Mouse (Mus musculus) hindbrain, embryonic 16.5 days (tissue): Measurements from ENCODE around the gene Knstrn. TPM values are rescaled to one million over a fixed set of nuclear protein-coding genes. Genes with fewer than 3 reads are reported as not detected.

Experiments
- ATAC-seq: fragments of 200-750 bp; cut with Nextera tagmentation; 2 replicates; pipeline ENCODE4 v1.8.0; 2017; ENCODE audit warnings: moderate TSS enrichment, moderate library complexity
- H3K27ac ChIP-seq: fragments of 300-500 bp; sonication (generic); 2 replicates; pipeline ENCODE4 v1.5.1; 2014; ENCODE audit warnings: low read depth, mild to moderate bottlenecking, control low read depth, low read length, moderate library complexity
- H3K27me3 ChIP-seq: fragments of 300-500 bp; sonication (generic); replicated peaks from 2 replicates; pipeline ENCODE4 v1.6.1; 2014; ENCODE audit warnings: low read length; ENCODE audit not compliant: control insufficient read depth, insufficient read depth
- H3K36me3 ChIP-seq: fragments of 300-500 bp; sonication (generic); 2 replicates; pipeline ENCODE4 v1.6.1; 2014; ENCODE audit warnings: mild to moderate bottlenecking, low read length, moderate library complexity, mixed read lengths; ENCODE audit not compliant: control insufficient read depth, insufficient read depth
- H3K4me1 ChIP-seq: fragments of 300-500 bp; sonication (generic); 2 replicates; pipeline ENCODE4 v1.6.1; 2014; ENCODE audit warnings: low read depth, low read length; ENCODE audit not compliant: control insufficient read depth, insufficient read depth
- H3K4me2 ChIP-seq: fragments of 300-500 bp; sonication (generic); 2 replicates; pipeline ENCODE4 v1.6.1; 2014; ENCODE audit warnings: mild to moderate bottlenecking, low read length, control low read depth, moderate library complexity
- H3K4me3 ChIP-seq: fragments of 300-500 bp; sonication (generic); 2 replicates; pipeline ENCODE4 v1.5.1; 2014; ENCODE audit warnings: mild to moderate bottlenecking, low read length, control low read depth, moderate library complexity
- H3K9ac ChIP-seq: fragments of 300-500 bp; sonication (generic); 2 replicates; pipeline ENCODE4 v1.6.1; 2014; ENCODE audit warnings: low read depth, mild to moderate bottlenecking, control low read depth, low read length, moderate library complexity
- H3K9me3 ChIP-seq: fragments of 300-500 bp; sonication (generic); 2 replicates; pipeline ENCODE4 v1.6.1; 2014; ENCODE audit warnings: mild to moderate bottlenecking, low read length, moderate library complexity; ENCODE audit not compliant: control insufficient read depth
- WGBS: fragments of 180-500 bp; shearing (Covaris S2); extraction: QIAGEN DNeasy Blood & Tissue Kit; methylation state at CpG from one replicate; pipeline ENCODE4 v1.1.7; 2014; 5-methylcytosine and 5-hydroxymethylcytosine counted together
- polyA plus RNA-seq: library from polyadenylated mRNA; unstranded; fragments of >200 nt; fragmentation: Nextera tagmentation; extraction: Ambion mirVana; gene quantifications from 2 replicates; pipeline ENCODE4 v1.2.1, GENCODE M21; 2015

The Knstrn gene
- polyA plus RNA-seq, 1 experiment from 2014 or later: 22.0 TPM

GRCm38 (mm10) chr2:118789501-118789900, 24.3 kb upstream of the Knstrn start:
- ATAC-seq: peak; percentile 37; the same call in 1 of the 2 replicates
- no peaks in the 10 kb centered on the region for H3K27me3 ChIP-seq
- no peak overlapping the region for H3K9ac ChIP-seq
- H3K4me3 ChIP-seq: no peak overlapping the region
- H3K9me3 ChIP-seq: no peaks in the 10 kb centered on the region
- H3K4me1 ChIP-seq: no peaks in the 10 kb centered on the region; the same call in none of the 2 replicates
- no peak overlapping the region for H3K27ac ChIP-seq
- no peak overlapping the region for H3K4me2 ChIP-seq
- 74% methylated on average over 11 of the region's 11 CpGs for WGBS
- H3K36me3 ChIP-seq: peaks cover 35% of the 10 kb centered on the region

- Histone ChIP-seq H3K4me3 (no peak overlapping the region), H3K27me3 (no peaks in the 10 kb centered on the region), H3K27ac (no peak overlapping the region), H3K36me3 (peaks cover 35% of the 10 kb centered on the region), H3K9ac (no peak overlapping the region), H3K9me3 (no peaks in the 10 kb centered on the region), H3K4me1 (no peaks in the 10 kb centered on the region; the same call in none of the 2 replicates), H3K4me2 (peak overlapping the region; percentile 37)
- WGBS: 51% methylated on average over 12 of the region's 12 CpGs
- ATAC-seq: peak; percentile 53
These were observed 23.6 kb upstream of the Knstrn start for GRCm38 (mm10) chr2:118790221-118790550.

- H3K4me2 ChIP-seq: peak overlapping the region; percentile 37
- H3K4me1 ChIP-seq: no peaks in the 10 kb centered on the region; the same call in none of the 2 replicates
- peak; percentile 65 for ATAC-seq
- no peak overlapping the region; the same call in 1 of the 2 replicates for H3K4me3 ChIP-seq
- peaks cover 35% of the 10 kb centered on the region for H3K36me3 ChIP-seq
- H3K27me3 ChIP-seq: no peaks in the 10 kb centered on the region
- H3K9me3 ChIP-seq: no peaks in the 10 kb centered on the region
- H3K9ac ChIP-seq: no peak overlapping the region
- WGBS: 24% methylated on average over 44 of the region's 44 CpGs
- no peak overlapping the region for H3K27ac ChIP-seq
These were observed 23.0 kb upstream of the Knstrn start for GRCm38 (mm10) chr2:118790551-118791525.

GRCm38 (mm10) chr2:118791591-118792258, 22.1 kb upstream of the Knstrn start:
- H3K9me3 ChIP-seq: no peaks in the 10 kb centered on the region
- H3K4me1 ChIP-seq: no peaks in the 10 kb centered on the region; the same call in none of the 2 replicates
- no peaks in the 10 kb centered on the region for H3K27me3 ChIP-seq
- no peak overlapping the region for H3K4me2 ChIP-seq
- H3K36me3 ChIP-seq: peaks cover 32% of the 10 kb centered on the region
- no peak for ATAC-seq
- WGBS: 88% methylated on average over 26 of the region's 26 CpGs
- no peak overlapping the region for H3K27ac ChIP-seq
- no peak overlapping the region for H3K4me3 ChIP-seq
- H3K9ac ChIP-seq: no peak overlapping the region

GRCm38 (mm10) chr2:118792259-118792613, 21.6 kb upstream of the Knstrn start:
- no peaks in the 10 kb centered on the region for H3K9me3 ChIP-seq
- no peak for ATAC-seq
- no peak overlapping the region for H3K4me3 ChIP-seq
- H3K9ac ChIP-seq: no peak overlapping the region
- no peaks in the 10 kb centered on the region; the same call in none of the 2 replicates for H3K4me1 ChIP-seq
- no peak overlapping the region for H3K27ac ChIP-seq
- H3K27me3 ChIP-seq: no peaks in the 10 kb centered on the region
- H3K36me3 ChIP-seq: peaks cover 31% of the 10 kb centered on the region
- H3K4me2 ChIP-seq: no peak overlapping the region
- WGBS: 80% methylated on average over 4 of the region's 4 CpGs

GRCm38 (mm10) chr2:118793636-118794035, 20.2 kb upstream of the Knstrn start:
- Histone ChIP-seq H3K27ac (no peak overlapping the region), H3K4me1 (no peaks in the 10 kb centered on the region; the same call in none of the 2 replicates), H3K36me3 (peaks cover 21% of the 10 kb centered on the region), H3K27me3 (no peaks in the 10 kb centered on the region), H3K9ac (no peak overlapping the region), H3K4me2 (no peak overlapping the region), H3K4me3 (no peak overlapping the region), H3K9me3 (no peaks in the 10 kb centered on the region)
- no peak for ATAC-seq
- 86% methylated on average over 4 of the region's 4 CpGs for WGBS

- 79% methylated on average over 4 of the region's 4 CpGs for WGBS
- no peak for ATAC-seq
- Histone ChIP-seq H3K4me2 (no peak overlapping the region), H3K9me3 (no peaks in the 10 kb centered on the region), H3K4me3 (no peak overlapping the region), H3K27ac (no peak overlapping the region), H3K4me1 (no peaks in the 10 kb centered on the region), H3K9ac (no peak overlapping the region), H3K27me3 (no peaks in the 10 kb centered on the region), H3K36me3 (no peaks in the 10 kb centered on the region)
These were observed 11.2 kb upstream of the Knstrn start for GRCm38 (mm10) chr2:118802542-118803118.

GRCm38 (mm10) chr2:118804474-118804873, 9.3 kb upstream of the Knstrn start:
- Histone ChIP-seq H3K4me3 (no peak overlapping the region), H3K4me2 (no peak overlapping the region), H3K9me3 (no peaks in the 10 kb centered on the region), H3K27me3 (no peaks in the 10 kb centered on the region), H3K4me1 (no peaks in the 10 kb centered on the region), H3K27ac (no peak overlapping the region), H3K36me3 (no peaks in the 10 kb centered on the region), H3K9ac (no peak overlapping the region)
- no peak for ATAC-seq
- WGBS: 75% methylated on average over 2 of the region's 2 CpGs

- 78% methylated on average over 3 of the region's 3 CpGs for WGBS
- Histone ChIP-seq H3K27me3 (no peaks in the 10 kb centered on the region), H3K4me2 (no peak overlapping the region), H3K36me3 (no peaks in the 10 kb centered on the region), H3K9ac (no peak overlapping the region), H3K4me3 (no peak overlapping the region), H3K27ac (no peak overlapping the region), H3K4me1 (no peaks in the 10 kb centered on the region), H3K9me3 (no peaks in the 10 kb centered on the region)
- ATAC-seq: no peak
These were observed 8.7 kb upstream of the Knstrn start for GRCm38 (mm10) chr2:118805137-118805536.
